Mouse (Mus musculus) embryonic fibroblast, embryonic 13.5 days (primary cell): ENCODE results near the gene Capn12.

ENCODE experiments used
- CTCF ChIP-seq: IDR thresholded peaks from 2 replicates; pipeline ENCODE4 v1.5.1; 2011; ENCODE audit warnings: mild to moderate bottlenecking, control low read depth, low read length, moderate library complexity, borderline replicate concordance; ENCODE audit not compliant: insufficient read depth
- POLR2A ChIP-seq: IDR thresholded peaks from 2 replicates; pipeline ENCODE4 v1.6.1; 2011; ENCODE audit warnings: low read depth, mild to moderate bottlenecking, control low read depth, low read length, moderate library complexity

DNA sequence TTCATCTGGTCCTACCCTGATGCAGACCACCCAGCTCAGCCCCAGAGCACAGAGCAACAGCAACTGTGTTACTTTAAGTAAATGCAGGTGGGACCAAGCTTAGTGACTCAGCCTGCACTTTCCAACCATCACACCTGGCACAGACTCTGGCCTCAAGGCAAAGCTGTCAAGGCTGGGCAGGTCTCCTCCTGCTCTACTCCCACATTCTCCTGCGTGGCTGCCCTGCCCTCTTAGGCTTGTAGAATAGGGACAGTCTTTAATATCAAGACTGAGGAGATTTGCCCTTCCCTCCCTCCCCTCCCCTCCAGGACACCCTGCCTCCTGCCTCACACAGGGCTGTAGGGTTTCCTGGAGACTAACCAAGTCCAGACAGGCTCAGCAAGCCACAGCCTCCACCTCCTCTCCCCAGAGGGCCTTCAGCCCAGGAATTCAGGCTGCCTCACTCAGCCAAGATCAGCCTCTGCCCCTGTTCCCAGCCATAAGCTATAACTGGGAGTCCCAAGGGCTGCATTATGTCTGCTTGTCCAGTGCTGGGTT, 31.5 kb upstream of the Capn12 start:
- no peak for TF ChIP-seq POLR2A
- no peak for TF ChIP-seq CTCF
